Mouse (Mus musculus) small intestine, adult 2 months (tissue): Measurements from ENCODE around the gene Atp6ap2.

ENCODE experiments used
- CTCF ChIP-seq: fragments of 200-500 bp; IDR thresholded peaks from 2 replicates; pipeline ENCODE4 v1.5.1; 2012; ENCODE audit warnings: low read depth, mild to moderate bottlenecking, control low read depth, inconsistent platforms, low read length, moderate library complexity, mixed read lengths; ENCODE audit not compliant: insufficient replicate concordance, insufficient read length; ENCODE audit errors: extremely low read depth
- POLR2A ChIP-seq: fragments of 200-500 bp; IDR thresholded peaks from 2 replicates; pipeline ENCODE4 v1.6.1; 2012; ENCODE audit warnings: low read depth, mild to moderate bottlenecking, control low read depth, inconsistent platforms, low read length, moderate library complexity

- TF ChIP-seq CTCF (no peak), POLR2A (no peak)
These were observed 4.3 kb upstream of the Atp6ap2 start for GRCm38 (mm10) chrX:12583261-12583660.
